Mouse (Mus musculus) hindbrain, postnatal 0 days (tissue): ENCODE data around the gene A730071L15Rik. TPM values are rescaled to one million over a fixed set of nuclear protein-coding genes. Genes with fewer than 3 reads are reported as not detected.

ENCODE experiments used
- ATAC-seq: fragments of 200-750 bp; cut with Nextera tagmentation; 2 replicates; pipeline ENCODE4 v1.8.0; 2017; ENCODE audit warnings: mild to moderate bottlenecking, moderate TSS enrichment, moderate library complexity
- DNase-seq: peaks from one replicate; pipeline ENCODE4 v3.0.0-alpha.2; 2015; ENCODE audit warnings: low spot score
- H3K27ac ChIP-seq: fragments of 300-500 bp; sonication (generic); 2 replicates; pipeline ENCODE4 v1.5.1; 2014; ENCODE audit warnings: mild to moderate bottlenecking
- H3K27me3 ChIP-seq: fragments of 300-500 bp; sonication (generic); 2 replicates; pipeline ENCODE4 v1.6.1; 2014; ENCODE audit warnings: low read length, mixed read lengths; ENCODE audit not compliant: insufficient read depth
- H3K36me3 ChIP-seq: fragments of 300-500 bp; sonication (generic); 2 replicates; pipeline ENCODE4 v1.6.1; 2014; ENCODE audit warnings: low read length, mixed read lengths; ENCODE audit not compliant: insufficient read depth
- H3K4me1 ChIP-seq: fragments of 300-500 bp; sonication (generic); 2 replicates; pipeline ENCODE4 v1.6.1; 2014; ENCODE audit warnings: antibody characterized with exemption, low read length, mixed read lengths; ENCODE audit not compliant: insufficient read depth
- H3K4me2 ChIP-seq: fragments of 300-500 bp; sonication (generic); 2 replicates; pipeline ENCODE4 v1.6.1; 2014; ENCODE audit warnings: low read depth, mild to moderate bottlenecking, low read length, moderate library complexity, mixed read lengths
- H3K4me3 ChIP-seq: fragments of 300-500 bp; sonication (generic); 2 replicates; pipeline ENCODE4 v1.5.1; 2014; ENCODE audit warnings: low read length
- H3K9ac ChIP-seq: fragments of 300-500 bp; sonication (generic); replicated peaks from 2 replicates; pipeline ENCODE4 v1.6.1; 2014; ENCODE audit warnings: mild to moderate bottlenecking, low read length, moderate library complexity, mixed read lengths
- H3K9me3 ChIP-seq: fragments of 300-500 bp; sonication (generic); 2 replicates; pipeline ENCODE4 v1.6.1; 2016; ENCODE audit warnings: low read length, mixed read lengths
- CTCF ChIP-seq: IDR thresholded peaks from 2 replicates; pipeline ENCODE4 v1.5.1; 2016; ENCODE audit warnings: antibody characterized with exemption, control low read depth, low read depth
- WGBS: fragments of 180-500 bp; shearing (Covaris S2); extraction: QIAGEN DNeasy Blood & Tissue Kit; methylation state at CpG from one replicate; pipeline ENCODE4 v1.1.7; 2014; 5-methylcytosine and 5-hydroxymethylcytosine counted together
- polyA plus RNA-seq: library from polyadenylated mRNA; unstranded; fragments of >200 nt; fragmentation: Nextera tagmentation; extraction: Ambion mirVana; gene quantifications from 2 replicates; pipeline ENCODE4 v1.2.1, GENCODE M21; 2015
- total RNA-seq: library from RNA; depleted of rRNA; stranded (reverse); fragments of >200 nt; gene quantifications from 2 replicates; pipeline ENCODE4 v1.2.3, GENCODE M21; 2014

A730071L15Rik gene
- total and polyA plus RNA-seq, 2 experiments from 2014 or later, result 0.58 TPM; not detected in 1

DNA sequence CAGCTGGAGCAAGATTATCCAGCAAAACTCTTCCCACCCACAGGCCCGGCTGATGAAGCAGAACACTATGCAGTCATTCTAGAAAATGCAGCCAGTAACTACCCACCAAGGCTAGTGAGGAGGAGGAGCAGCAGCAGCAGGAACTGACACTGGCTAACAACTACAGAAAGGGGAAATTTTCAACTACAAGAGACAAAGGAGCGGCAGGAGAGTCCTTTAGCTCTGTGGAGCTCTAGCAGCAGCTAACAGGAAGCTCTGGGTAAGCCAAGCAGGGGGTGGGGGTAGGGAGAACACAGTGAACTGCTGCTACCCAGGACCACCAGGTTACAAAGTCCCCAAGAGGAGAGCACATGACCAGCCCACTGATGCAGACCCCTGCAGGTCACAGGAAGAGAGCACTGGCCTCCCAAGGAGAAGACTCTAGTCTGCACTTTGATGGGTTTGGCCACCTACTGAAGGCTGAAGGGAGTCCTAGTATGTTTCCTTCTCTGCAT is 21.1 kb upstream of the A730071L15Rik start:
- Histone ChIP-seq H3K9ac (no peak overlapping the region), H3K4me3 (no peak overlapping the region), H3K4me1 (peaks cover 7% of the 10 kb centered on the region), H3K9me3 (no peaks in the 10 kb centered on the region), H3K36me3 (no peaks in the 10 kb centered on the region), H3K4me2 (no peak overlapping the region), H3K27me3 (no peaks in the 10 kb centered on the region), H3K27ac (peak overlapping the region; percentile 23; the same call in 1 of the 2 replicates)
- TF ChIP-seq CTCF, result no peak
- ATAC-seq, result no peak
- 14% methylated on average over 2 of the region's 2 CpGs for WGBS
- no peak for DNase-seq

DNA sequence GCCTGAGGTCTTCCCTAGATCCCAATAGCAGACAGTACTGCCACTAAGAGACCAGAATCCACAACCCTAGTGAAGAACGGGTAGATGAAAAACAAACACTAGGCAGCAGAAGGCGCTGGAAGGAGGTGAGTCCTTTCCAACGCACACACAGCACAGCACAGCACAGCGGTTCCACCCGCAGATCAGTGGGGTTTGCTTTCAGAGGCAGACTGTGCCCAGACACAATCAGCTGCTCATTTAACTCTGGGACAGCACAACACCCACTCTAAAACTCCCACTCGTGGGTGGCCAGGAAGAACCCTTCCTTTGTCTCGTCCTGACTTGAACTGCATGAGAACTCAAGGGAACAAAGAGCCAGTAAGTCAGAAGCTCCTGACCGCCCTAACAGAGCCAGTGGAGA is 20.6 kb upstream of the A730071L15Rik start:
- Histone ChIP-seq H3K27me3 (no peaks in the 10 kb centered on the region), H3K4me3 (no peak overlapping the region), H3K27ac (peak overlapping the region; percentile 23; the same call in 1 of the 2 replicates), H3K4me2 (no peak overlapping the region), H3K4me1 (peaks cover 10% of the 10 kb centered on the region), H3K9me3 (no peaks in the 10 kb centered on the region), H3K36me3 (no peaks in the 10 kb centered on the region), H3K9ac (no peak overlapping the region)
- 19% methylated on average over 8 of the region's 8 CpGs for WGBS
- ATAC-seq (peak; percentile 39; the same call in 1 of the 2 replicates), DNase-seq (no peak)
- peak; percentile 10; the same call in 1 of the 2 replicates for TF ChIP-seq CTCF

DNA sequence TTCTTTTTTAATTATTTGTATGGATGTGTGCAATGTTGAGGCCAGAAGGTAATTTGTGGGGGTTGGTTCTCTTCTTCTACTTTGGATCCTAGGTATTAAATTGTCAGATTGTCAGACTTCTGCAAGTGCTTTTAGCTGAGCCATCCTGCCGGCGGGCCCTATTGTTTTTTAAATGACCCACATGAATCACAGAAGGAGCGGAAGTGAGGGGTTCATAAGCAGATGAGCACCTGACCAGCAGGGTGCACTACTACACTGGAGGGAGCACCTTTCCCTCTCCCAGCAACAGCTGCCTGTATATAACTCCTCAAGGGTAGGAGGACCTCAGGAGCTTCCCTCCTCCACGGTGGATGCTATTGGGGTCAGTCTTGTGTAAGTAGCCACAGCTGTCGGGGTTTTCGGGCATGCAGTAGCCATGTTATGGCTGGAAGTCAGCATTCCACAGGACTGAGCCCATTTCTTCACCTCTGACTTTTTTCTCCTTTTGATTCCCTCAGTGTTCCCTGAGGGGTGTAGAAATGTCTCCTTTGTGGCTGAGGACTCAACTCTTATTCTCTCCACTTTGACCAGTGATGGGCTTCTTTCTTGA is 18.9 kb upstream of the A730071L15Rik start:
- H3K4me2 ChIP-seq, result no peak overlapping the region
- H3K9me3 ChIP-seq, result no peaks in the 10 kb centered on the region
- H3K27me3 ChIP-seq, result no peaks in the 10 kb centered on the region
- H3K4me3 ChIP-seq, result no peak overlapping the region
- TF ChIP-seq CTCF, result no peak
- ATAC-seq (no peak), DNase-seq (no peak)
- no peaks in the 10 kb centered on the region for H3K36me3 ChIP-seq
- no peak overlapping the region for H3K9ac ChIP-seq
- 55% methylated on average over 6 of the region's 6 CpGs for WGBS
- H3K4me1 ChIP-seq, result peaks cover 13% of the 10 kb centered on the region
- H3K27ac ChIP-seq, result no peak overlapping the region

DNA sequence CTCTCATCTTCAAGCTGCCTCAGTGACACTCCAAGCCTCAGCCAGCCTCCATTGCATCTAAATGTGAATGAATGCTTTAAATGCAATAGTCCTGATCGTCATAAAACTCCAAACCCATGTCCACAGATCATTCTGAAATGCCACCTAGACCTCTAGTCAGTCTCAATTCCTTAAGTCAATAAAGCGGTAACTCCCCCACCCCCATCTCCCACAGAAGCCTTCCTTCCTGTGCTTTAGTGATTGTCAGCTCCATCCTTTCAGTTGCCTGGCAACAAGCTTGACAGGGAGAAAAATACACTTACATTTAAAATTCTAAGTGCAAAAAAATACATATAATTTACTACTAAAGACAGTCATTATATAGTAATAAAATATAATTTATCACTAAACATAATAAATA is 16.6 kb upstream of the A730071L15Rik start:
- no peak for ATAC-seq

DNA sequence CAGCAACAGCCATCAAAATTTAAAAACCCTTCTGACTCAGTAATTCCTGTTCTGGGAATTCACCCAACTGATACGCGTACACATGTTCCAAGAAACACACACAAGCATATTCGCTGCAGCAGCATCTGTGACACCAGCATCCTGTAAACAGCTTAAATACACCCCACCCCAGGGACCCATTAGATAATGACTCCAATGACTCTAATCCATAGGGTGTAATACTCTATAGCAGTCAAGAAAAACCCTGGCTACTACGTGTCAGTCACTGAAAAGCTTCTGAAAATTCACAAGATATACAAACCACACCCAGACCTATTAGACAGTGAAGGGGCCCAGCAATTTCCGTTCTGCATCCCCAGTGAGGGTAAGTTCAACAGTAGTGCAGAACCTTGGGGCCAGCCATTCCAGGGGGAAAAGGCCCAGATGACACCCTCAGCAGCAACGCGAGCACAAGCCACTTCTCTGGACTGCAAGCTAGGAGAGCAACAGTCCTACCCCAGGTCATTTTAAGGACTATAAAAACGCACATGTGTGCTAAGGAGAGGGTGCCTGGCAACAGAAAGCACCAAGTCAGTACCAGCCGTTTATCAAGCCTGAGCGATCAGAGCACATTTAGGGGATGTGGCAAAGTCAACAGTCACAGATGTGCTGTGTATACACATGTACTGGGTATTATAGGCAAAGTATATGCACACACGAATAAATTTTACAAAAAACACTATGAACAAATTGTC is 15.5 kb upstream of the A730071L15Rik start:
- DNase-seq (no peak), ATAC-seq (no peak)
- Histone ChIP-seq H3K27me3 (no peaks in the 10 kb centered on the region), H3K36me3 (no peaks in the 10 kb centered on the region), H3K9me3 (no peaks in the 10 kb centered on the region), H3K4me1 (peaks cover 7% of the 10 kb centered on the region; the same call in 1 of the 2 replicates), H3K9ac (no peak overlapping the region), H3K27ac (no peak overlapping the region), H3K4me2 (no peak overlapping the region), H3K4me3 (no peak overlapping the region)
- 51% methylated on average over 11 of the region's 11 CpGs for WGBS
- TF ChIP-seq CTCF, result no peak

More for the DNA sequence above, 16.6 kb upstream of the A730071L15Rik start:
- TF ChIP-seq CTCF, result no peak
- WGBS, result 58% methylated on average over 2 of the region's 2 CpGs
- peaks cover 13% of the 10 kb centered on the region for H3K4me1 ChIP-seq
- H3K27ac ChIP-seq, result no peak overlapping the region
- H3K9me3 ChIP-seq, result no peaks in the 10 kb centered on the region
- H3K4me2 ChIP-seq, result no peak overlapping the region
- no peaks in the 10 kb centered on the region for H3K36me3 ChIP-seq
- H3K27me3 ChIP-seq, result no peaks in the 10 kb centered on the region
- no peak overlapping the region for H3K4me3 ChIP-seq
- DNase-seq, result no peak
- H3K9ac ChIP-seq, result no peak overlapping the region

DNA sequence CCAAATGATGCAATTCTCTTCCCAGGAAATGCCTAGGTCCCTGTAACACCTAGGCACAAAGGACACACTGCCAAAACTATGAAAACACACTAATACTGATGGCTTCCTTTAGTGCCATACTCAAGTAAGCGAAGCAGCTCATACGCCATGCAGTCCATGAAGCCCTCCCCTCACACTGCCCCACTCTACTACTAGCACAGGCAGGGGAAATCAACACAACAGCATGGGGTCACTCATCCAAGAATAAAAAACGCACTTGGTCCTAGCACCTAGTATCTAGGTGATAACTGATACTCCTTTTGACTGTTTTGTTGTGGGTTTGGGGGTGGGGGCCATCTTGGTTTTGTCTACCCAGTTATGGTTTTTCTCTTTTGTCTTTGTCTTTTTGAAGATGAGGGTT is 12.4 kb upstream of the A730071L15Rik start:
- DNase-seq, result no peak
- H3K4me1 ChIP-seq, result 0 out of 2 replicates have a peak, but pooled peaks cover 6% of the 10 kb centered on the region
- no peak overlapping the region for H3K4me3 ChIP-seq
- no peak for TF ChIP-seq CTCF
- WGBS, result 86% methylated on average over 3 of the region's 3 CpGs
- no peaks in the 10 kb centered on the region for H3K27me3 ChIP-seq
- H3K9ac ChIP-seq, result no peak overlapping the region
- no peak overlapping the region for H3K27ac ChIP-seq
- no peaks in the 10 kb centered on the region for H3K9me3 ChIP-seq
- ATAC-seq, result 0 out of 2 replicates have a peak, but pooled peaks have one; percentile 46
- H3K36me3 ChIP-seq, result peaks cover 10% of the 10 kb centered on the region; the same call in 1 of the 2 replicates
- H3K4me2 ChIP-seq, result no peak overlapping the region

DNA sequence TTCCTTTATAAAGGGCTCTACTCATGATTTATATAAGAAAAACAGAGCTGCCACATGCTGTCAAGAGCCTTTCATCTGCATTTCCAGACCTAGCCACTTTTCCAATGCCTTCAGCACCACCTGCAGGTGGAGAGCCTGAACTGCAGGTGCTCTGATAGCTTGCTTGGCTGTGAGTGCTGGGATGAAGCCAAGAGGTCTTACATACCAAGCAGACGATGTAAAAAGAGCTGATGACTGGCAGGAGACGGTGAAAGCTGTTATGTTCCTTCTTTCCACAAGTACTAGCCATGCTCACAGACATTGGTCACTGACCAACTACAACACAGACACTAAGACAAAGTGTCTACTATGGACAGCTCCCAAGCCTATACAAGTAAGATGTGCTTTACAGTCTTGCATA is 12.0 kb upstream of the A730071L15Rik start:
- no peaks in the 10 kb centered on the region for H3K9me3 ChIP-seq
- WGBS, result 0% methylated on average over 2 of the region's 2 CpGs
- peaks cover 12% of the 10 kb centered on the region; the same call in 1 of the 2 replicates for H3K36me3 ChIP-seq
- H3K4me1 ChIP-seq, result 0 out of 2 replicates have a peak, but pooled peaks cover 6% of the 10 kb centered on the region
- DNase-seq (peak; percentile 96), ATAC-seq (peak; percentile 82)
- no peak overlapping the region for H3K9ac ChIP-seq
- no peaks in the 10 kb centered on the region for H3K27me3 ChIP-seq
- no peak overlapping the region for H3K4me3 ChIP-seq
- H3K27ac ChIP-seq, result no peak overlapping the region
- TF ChIP-seq CTCF, result peak; percentile 99
- no peak overlapping the region for H3K4me2 ChIP-seq
